Mouse (Mus musculus) ovary, adult 18-20 months (tissue): ENCODE measurements around the gene Klc3.

Source experiments
- DNase-seq: peaks from one replicate; pipeline ENCODE4 v3.0.0; 2022; ENCODE audit warnings: low spot score, mixed read lengths

Gene Klc3

DNA sequence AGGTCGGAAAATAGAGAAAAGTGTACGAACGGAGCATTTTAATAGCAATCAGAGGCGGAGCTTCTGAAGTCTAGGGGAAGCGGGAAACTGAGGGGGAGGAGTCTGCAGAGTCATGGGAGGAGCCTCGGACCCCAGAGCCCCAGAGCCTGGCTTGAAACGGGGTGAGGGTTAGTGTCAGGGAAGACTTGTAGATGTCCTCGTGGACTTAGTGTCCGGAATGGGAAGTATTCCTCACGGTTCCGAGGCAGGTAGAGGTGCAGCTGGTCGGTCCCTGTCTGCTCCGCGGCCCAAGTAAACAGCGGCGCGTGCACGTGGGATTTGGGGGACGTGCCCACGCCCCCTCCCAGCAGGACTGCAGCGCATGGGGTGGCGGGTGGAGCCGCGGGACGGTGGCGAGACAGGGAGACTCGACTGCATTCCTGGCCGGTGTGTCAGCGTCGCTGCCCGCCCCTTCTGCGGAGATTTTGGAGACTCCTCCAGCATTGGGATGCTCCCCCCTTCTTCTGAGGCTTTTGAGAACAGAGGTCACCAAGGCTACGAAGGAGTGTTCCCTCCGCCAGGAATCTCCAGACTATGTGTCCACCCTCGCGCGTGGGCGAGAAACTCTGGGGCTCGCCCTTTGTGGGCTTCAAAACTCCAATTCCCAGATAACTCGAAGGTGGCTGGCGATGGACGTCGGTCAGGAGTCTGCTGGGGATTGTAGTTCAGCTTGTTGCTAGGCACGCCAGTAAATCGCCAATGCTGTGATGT, 43.8 kb downstream of the Klc3 start:
- peak; percentile 56 for DNase-seq

DNA sequence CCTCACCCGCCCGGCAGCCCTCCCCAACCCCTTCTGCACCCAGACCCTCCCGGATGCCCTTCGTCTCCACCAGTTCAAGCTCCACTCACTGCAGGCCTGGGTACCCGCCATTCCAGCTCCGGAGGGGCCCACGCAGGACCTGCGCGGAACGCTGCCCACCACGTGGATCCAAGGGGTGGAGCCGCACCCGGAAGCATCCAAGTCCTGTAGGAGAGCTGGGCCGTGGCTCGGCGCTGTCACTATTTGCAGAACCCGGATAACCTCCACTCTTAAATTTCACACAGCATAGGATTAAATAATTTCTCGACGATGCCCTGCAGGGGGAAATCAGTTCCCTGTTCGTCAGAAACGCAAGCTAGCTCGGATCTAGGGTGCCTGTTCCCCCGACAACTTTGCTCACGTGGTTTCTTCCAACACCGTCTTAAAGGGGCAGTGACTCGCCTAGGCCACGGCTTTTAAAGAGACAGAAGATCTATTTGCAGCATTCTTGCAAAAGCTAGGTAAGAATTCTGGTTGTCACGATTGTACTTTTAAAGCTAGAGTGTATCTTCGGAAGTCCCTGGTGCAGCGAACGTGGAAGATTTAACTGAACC, 44.5 kb downstream of the Klc3 start, which contains the start of the genes Cd3eap and Ppp1r13l:
TSS of gene Cd3eap (minus strand) at position 185 of the 593 bp plus-strand sequence.
TSS of gene Ppp1r13l (plus strand) at position 451 of the 593 bp plus-strand sequence.
- DNase-seq = peak; percentile 71

DNA sequence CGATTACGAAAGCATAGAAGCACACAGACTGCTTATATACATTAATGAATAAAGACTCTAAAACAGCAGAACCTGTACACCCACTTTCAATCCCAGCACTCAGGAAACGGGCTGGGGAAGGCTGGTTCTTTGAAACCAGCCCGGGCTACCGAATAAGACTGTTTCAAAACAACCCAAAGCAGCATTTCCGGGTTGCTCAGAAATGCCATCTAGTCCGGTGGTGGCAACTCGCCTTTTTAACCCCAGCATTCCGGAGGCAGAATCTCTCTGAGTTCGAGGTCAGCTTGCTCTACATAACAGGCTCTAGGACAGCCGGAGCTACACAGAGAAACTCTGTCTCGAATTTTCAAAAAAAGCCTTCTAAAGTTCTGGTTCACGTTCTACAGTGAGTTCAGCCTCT, 45.3 kb downstream of the Klc3 start:
- no peak for DNase-seq

DNA sequence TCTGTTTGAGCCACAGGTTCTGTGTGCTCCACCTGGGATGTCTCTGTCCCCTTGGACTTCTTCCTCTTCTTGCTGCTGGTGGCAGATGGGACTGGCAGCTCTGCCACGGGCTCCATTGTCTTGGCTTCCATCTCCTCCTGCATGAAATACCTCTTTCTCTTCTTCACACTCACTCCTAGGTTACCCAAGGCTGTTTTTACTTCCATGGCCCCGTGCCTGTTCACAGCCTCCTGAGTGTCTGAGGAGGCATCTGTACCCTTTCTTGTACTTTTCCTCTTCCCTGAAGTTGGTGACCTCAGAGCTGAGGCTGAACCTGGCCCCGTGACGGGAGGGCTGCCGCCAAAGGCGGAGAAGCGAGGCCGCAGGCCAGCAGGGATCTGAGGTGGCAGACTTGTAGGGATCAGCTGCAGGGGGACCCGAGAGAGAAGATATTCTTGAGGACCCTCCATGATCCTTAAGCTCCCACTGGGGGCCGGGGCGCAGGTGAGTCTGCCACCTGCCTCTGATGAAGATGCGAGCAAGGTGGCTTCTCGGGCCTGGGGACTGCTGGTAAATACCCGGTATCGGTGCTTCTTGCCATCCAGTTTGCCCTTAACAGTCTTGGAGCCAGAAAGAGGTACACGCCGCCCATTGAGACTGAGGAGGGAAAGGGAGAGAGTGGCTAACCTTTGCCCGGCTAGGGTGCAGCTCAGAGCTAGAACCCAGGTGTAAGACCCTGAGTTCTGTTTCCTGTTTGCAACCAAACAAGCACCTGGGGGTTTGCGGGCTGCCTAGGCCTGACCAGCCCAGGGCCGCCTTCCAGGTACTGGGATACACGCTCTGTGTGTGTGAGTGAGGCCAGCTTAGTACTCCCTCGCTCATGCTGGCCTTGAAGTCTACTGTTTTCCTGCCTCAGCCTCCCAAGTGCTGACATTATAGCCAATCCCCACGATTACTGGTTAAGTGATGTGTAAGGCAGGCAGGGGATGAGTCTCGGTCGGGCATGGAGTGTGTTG, 46.2 kb downstream of the Klc3 start:
- DNase-seq = no peak

DNA sequence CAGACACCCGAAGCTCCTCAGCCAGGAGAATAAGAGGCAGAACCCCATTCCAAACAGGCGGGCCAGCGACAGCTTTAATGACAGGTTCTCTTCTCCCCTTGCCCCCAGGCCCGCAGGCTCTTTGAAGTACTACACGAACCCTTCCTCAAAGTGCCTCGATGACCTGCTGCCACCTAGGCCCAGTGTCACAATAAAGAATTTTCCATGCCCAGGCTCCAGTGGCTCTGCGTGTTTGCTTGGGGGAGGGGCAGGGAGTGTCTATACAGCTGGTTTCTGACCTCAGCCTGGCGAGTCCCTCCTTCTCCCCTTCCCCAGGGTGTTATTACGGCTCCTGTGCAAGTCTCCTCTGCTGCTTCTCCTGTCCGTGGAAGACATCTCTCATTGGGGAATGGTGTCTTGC, 47.6 kb downstream of the Klc3 start:
- DNase-seq = no peak

DNA sequence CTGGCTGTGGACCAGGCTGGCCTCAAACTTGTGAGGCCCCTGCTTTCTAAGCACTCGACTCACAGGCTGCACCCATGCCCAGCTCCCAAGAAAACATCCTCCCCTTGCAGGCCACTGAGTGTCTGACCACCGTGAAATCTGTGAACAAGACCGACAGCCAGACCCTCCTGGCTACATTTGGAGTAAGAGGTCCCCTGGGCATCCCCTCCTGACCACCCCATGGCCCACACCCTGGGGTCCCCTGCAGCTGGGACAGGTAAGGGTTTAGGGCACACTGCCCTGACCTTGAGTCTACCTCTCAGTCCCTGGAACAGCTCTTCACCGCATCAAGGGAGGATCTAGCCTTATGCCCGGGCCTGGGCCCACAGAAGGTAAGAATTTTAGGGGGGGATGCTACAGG, 48.9 kb downstream of the Klc3 start:
- DNase-seq = no peak

DNA sequence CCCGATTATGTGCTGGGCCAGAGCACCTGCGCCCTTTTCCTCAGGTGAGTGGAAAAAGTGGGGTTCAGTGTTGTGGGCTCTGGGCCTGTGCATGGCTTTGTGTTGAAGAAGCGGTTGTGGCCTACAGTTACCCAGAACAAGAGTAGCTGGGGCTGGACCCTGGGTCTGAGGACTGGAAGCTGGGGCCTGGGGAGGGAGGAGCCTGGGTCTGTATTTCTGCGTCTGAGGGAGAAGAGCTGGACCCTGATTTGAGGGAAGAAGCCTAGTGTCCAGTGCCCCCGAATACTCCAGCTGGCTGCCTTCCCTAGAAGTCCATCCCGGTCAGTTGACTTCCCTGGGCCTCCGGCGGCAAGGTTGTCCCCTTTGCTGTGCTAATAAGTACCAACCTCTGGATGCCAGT, 53.7 kb downstream of the Klc3 start:
- no peak for DNase-seq

GRCm38 (mm10) chr7:19349188-19349915, 54.6 kb downstream of the Klc3 start:
- DNase-seq = no peak

- DNase-seq = peak; percentile 93
Measured at GRCm38 (mm10) chr7:19344938-19345471, 58.9 kb downstream of the Klc3 start.
